Mouse (Mus musculus) layer of hippocampus, adult 8-10 months (tissue): ENCODE results near the gene Hectd4. TPM values are rescaled to one million over a fixed set of nuclear protein-coding genes. Genes with fewer than 3 reads are reported as not detected.

Source experiments
- DNase-seq, 2 experiments: peaks; one replicate each; pipeline ENCODE4 v3.0.0; 2022; ENCODE audit warnings: low spot score in 2 of 2
- total RNA-seq, 4 experiments: library from RNA; stranded (reverse); gene quantifications; 2 replicates each; pipeline ENCODE4 v1.2.4; 2022

Gene Hectd4
- total RNA-seq, result 100 to 1,000 TPM; 147 to 191 (median 153) TPM

DNA sequence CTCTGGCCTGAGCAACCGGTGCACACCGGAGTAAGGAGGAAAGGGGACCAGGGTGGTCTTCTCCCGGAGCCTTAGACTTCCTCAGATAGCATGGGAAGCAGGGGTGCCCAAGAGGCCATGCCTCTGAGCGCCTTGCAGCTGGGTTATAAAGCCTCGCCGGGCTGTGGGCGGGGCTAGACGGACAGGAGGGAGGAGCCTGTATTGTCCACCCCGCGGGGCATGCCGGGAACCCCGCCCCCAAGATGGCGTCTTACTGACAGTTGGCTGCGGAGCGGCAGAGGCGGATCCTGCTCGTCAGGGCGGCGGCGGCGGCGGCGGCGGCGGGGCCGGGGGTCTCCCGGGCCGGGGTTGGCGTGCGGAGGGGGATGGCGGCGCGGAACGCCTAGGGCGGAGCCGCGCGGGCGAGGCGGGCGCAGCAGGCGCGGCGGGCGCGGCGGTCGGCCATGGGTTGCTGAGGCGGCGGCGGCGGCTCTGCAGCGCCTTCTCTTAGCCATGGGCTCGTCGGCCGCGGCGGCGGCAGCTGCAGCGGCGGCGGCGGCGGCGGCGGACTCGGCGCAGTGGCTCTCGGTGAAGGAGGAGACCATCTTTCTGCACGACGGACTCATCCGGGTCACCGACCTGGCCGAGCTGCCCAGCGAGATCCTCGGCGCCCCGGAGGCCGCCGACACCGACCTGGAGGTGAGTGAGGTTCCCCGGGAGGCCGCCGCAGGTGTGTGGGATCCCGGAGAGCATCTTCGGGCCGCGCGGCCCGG is at the start of gene Hectd4:
TSS of gene Hectd4 (plus strand) at position 240 of the 752 bp plus-strand sequence.
- peak; percentile 90 to 94 for DNase-seq

DNA sequence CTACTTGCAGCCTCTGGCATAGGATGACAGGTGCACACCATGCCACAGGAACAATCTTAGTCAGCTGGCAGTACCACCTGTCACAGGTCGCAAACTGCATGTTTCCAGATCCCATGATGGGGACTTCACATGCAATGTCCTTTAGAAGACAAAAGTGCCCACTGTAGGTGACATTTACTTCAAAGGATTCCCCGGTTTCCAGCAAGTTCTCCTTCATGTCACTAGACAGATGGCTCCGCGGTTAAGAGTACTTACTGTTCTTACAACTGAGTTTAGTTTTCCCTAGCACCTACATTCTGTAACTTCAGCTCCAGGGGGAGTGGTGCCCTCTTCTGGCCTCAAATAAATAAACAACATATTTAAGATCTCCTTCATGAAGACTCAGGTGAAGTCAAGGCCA is 47.2 kb upstream of the Hectd4 start:
- DNase-seq, result no peak

DNA sequence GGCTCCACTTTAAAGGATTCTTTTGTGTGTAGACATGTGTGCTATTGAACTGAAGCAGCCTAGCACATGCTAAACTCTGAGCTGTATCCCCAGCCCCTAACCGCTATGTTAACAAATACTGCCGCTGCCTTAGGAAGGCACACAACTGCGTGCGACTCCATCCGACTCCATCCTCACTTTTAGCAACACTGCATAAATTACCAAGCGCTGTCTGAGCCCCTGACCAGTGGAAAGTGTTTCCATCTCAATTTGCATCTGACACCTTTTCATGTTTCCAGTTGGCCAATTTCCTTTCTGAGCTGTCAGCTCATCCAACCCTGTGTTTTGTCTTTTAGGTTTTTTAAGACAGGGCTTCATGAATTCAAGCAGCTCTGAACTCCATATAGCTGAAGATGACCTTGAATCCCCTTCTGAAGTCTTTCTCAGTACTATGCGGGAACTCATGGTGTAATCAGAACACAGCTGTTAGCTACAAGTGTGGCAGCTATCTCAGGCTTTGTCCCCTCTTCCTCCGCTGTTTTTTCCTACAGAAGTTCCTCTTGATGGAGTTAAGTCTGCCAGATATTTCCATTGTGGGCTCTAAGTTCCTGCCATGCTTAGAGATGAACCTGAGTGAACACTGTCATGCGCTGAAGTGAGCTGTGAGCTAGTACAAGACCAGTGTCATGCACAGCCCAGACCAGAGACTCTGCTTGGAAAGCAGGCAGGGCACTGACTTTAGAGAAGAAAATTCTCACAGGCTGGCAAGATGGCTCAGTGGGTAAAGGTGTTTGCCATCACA is 40.8 kb upstream of the Hectd4 start:
- no peak for DNase-seq

DNA sequence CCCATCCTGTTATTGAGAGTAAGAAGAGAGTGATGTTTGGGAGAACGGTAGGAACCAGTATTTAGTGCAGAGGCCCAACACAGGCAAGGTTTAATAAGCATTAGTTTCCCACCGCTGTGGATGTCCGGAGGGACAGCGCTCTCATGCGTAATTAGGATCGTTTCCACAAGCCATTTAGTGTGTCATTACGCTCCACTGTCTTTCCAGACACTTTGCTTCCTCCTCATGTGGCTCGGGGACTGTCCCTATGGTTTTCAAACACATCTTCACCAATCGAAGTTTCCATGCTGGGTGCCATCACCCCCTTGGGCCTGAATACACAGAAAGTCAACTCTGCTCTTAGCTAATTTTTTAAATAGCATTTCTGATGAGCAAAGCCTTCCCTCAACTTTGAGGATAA is 36.8 kb upstream of the Hectd4 start:
- DNase-seq, result no peak

DNA sequence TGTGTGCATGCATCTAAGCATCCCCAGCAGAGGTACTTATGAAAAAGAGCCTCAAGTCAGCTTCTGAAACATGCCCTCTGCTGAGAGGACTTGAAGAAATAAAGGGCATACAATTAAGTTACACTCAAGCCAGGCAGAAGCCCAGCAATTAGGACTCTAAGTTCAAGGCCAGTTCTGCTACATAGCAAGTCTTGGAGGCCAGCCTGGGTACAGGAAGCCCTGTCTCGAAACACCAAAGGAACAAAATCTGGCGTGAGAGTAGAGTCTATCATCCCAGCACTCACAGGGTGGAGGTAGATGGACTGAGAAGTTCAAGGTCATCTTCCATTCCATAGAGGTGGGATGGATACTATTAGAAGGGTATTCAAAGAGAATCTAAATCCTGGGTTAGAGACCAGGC is 35.6 kb upstream of the Hectd4 start:
- no peak for DNase-seq

DNA sequence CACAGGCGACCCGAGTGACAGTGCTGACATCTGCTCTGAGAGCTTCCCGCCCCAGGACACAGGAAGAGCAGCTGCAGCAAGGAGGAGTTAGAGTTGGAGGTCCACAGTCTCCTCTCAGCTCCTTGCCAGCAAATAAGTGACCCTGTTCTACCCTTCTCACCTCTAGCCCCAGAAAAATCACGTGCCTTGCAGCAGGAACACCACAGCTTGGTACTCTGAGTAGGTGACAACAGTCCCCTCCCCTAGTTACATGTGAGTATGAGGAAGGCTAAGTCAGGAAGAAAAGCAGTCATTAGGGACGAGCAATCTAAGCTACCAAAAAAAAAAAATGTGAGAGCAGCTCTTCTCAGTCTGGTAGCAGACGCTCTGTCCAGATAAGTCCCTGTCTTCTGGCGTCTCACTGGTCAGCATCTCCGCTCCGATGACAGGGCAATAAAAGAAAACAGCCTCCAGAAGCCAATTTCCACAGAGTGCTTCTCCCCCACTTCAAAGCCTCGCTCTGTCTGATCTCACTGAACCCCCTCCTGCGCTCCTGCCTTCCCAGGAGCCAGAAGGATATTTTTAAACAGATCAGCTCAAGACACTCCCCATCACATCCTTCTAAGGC is 35.0 kb upstream of the Hectd4 start:
- no peak for DNase-seq

DNA sequence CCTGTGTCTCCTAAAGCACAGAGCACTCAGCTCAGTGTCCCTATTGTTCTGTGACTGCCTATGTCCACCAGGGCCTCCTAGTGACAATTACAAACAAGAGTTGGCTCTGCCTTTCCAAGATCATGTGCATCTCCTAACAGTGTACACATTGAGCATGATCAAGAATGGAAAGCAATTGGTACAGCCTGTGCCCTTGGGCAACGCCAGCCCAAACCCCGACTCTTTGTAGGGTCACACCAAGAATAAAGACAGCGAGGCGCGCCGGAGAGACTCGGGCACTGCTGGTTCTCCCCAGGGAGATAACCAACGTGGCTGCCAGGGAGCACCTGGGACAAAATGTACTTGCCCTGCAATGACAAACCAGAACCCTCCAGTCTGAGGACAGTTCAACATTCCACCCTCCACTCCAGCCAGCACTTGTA is 32.4 kb upstream of the Hectd4 start:
- DNase-seq, result peak; percentile 55 to 58

GRCm38 (mm10) chr5:121188265-121188664 is 31.8 kb upstream of the Hectd4 start:
- no peak for DNase-seq

- DNase-seq, result no peak
These were observed 30.8 kb upstream of the Hectd4 start for GRCm38 (mm10) chr5:121189182-121189581.

DNA sequence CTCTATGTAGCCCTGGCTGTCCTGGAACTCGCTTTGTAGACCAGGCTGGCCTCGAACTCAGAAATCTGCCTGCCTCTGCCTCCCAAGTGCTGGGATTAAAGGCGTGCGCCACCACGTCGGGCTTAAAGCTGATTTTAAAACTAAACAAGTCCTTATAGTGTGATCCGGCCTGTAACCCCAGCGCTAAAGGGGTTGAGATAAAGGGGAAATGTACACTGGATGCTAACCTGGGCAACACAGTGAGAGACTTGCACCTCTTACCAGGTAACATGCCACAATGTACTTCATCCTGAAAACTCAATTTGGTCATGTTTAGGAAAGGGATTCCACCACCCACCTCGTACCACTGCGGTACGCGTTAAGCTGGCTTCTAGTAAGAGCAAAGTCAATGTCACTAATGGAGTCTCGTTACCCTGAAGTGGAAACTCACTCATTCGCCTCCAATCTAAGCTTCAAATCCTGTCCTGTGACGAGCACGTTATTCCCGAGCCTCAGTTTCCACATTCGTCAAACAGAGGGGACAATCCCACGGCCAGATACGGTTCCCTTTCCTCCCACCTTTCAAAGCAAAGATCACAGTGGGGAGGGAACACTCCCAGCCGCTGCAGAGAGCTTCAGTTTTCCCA is 29.7 kb upstream of the Hectd4 start:
- DNase-seq, result no peak

- DNase-seq, result peak; percentile 62 to 63
These were observed 29.0 kb upstream of the Hectd4 start, which contains the start of gene Ptpn11 for GRCm38 (mm10) chr5:121190836-121191583. Ptpn11 (minus strand) TSS chr5:121191397.

DNA sequence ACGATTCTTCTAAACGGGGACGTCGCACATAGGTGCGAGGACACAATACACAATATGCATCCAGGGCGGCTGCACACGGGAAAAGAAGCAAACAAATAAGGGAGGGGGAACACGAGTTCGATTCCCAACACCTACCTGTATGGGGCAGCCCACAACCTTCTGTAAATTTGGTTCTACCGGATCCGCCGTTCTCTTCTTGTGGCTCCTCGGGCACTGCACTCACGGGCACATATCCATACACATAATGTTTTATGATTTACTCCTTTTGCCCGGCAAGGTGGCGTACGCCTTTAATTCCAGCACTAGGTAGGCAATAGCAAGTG is 28.5 kb upstream of the Hectd4 start:
- DNase-seq, result no peak

GRCm38 (mm10) chr5:121194173-121194572 is 25.8 kb upstream of the Hectd4 start:
- DNase-seq, result no peak

GRCm38 (mm10) chr5:121196764-121197163 is 23.3 kb upstream of the Hectd4 start:
- no peak for DNase-seq

GRCm38 (mm10) chr5:121197337-121197736 is 22.7 kb upstream of the Hectd4 start:
- DNase-seq, result no peak

DNA sequence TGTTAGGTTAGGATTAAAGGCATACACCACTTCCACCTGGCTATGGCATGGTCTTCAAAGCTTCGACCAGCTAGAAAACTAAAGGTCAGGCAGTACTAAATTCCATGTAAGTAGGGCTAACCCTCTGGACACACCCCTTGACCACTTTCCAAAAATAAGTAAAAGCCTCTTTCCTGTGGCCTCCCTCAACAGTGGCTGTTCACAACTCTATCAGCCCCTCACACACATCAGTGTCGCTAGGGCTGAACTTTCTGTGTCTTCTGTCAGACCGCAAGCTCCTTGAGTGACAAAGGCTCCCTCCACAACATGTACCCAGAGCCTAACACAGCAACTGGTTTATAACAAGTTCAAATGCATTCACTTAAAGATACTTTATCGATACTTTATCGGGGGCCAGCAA is 21.6 kb upstream of the Hectd4 start:
- no peak for DNase-seq

- no peak for DNase-seq
These were observed 18.3 kb upstream of the Hectd4 start for GRCm38 (mm10) chr5:121201739-121202138.

- no peak for DNase-seq
These were observed 17.6 kb upstream of the Hectd4 start for GRCm38 (mm10) chr5:121202467-121202866.

- DNase-seq, result peak; percentile 76 to 79
These were observed 15.6 kb upstream of the Hectd4 start, which contains the start of gene Rpl6 for GRCm38 (mm10) chr5:121204132-121205089. Rpl6 (plus strand) TSS chr5:121204481.
